In genomic region chr9:63849564-63850315, GRCm38 (mm10) we compare ENCODE assay signal across 11 mouse cellular contexts.
DNase-seq lines count a peak whose midpoint lies in the region; ATAC-seq and TF ChIP-seq lines count a peak whose summit lies in the region.
"Had no signal": no experiment of that assay in that cellular context is flagged by ENCODE, and none has a peak within 500 bp of the region (broad histone marks: within the 10 kb centered on the region; RNA-seq: fewer than 3 reads in every experiment).

No protein-coding gene starts in this region.

- H3K36me3 ChIP-seq in forebrain, postnatal 0 days (ENCODE audit: insufficient read depth), result no peaks in the 10 kb centered on the region
- H3K36me3 ChIP-seq in forebrain, embryonic 10.5 days (replicated peaks), result no peaks in the 10 kb centered on the region
- H3K36me3 ChIP-seq in forebrain, embryonic 14.5 days (ENCODE audit: control insufficient read depth, insufficient read depth, low read length), result no peaks in the 10 kb centered on the region
- H3K36me3 ChIP-seq in hindbrain, embryonic 13.5 days, result no peaks in the 10 kb centered on the region
- H3K36me3 ChIP-seq: embryonic facial prominence, embryonic 12.5 days; hindbrain, embryonic 15.5 days; midbrain, embryonic 12.5 days had no signal

- no peaks in the 10 kb centered on the region for H3K9me3 ChIP-seq in forebrain, postnatal 0 days (ENCODE audit: low read length)
- 0 out of 2 replicates have a peak, but pooled peaks cover 4% of the 10 kb centered on the region for H3K9me3 ChIP-seq in forebrain, embryonic 10.5 days
- H3K9me3 ChIP-seq in forebrain, embryonic 14.5 days (replicated peaks; ENCODE audit: control insufficient read depth, low read length), result no peaks in the 10 kb centered on the region
- no peaks in the 10 kb centered on the region for H3K9me3 ChIP-seq in hindbrain, embryonic 13.5 days
- H3K9me3 ChIP-seq: embryonic facial prominence, embryonic 12.5 days; hindbrain, embryonic 15.5 days; midbrain, embryonic 12.5 days had no signal

- no peak for ATAC-seq in forebrain, postnatal 0 days
- ATAC-seq in forebrain, embryonic 14.5 days, result no peak
- ATAC-seq in hindbrain, embryonic 13.5 days (ENCODE audit: low FRiP score), result no peak

- DNase-seq in forebrain, postnatal 0 days, result no peak
- DNase-seq in forebrain, embryonic 10.5 days (ENCODE audit: extremely low spot score, low spot score), result no peak
- peak; percentile 16 for DNase-seq in lung, postnatal 10 days
- DNase-seq in lung, postnatal 14 days, result no peak
- DNase-seq in testis, postnatal 10 days (ENCODE audit: low spot score), result peak; percentile 64
- no peak for DNase-seq in forebrain, embryonic 14.5 days (ENCODE audit: low spot score)

- H3K27me3 ChIP-seq in forebrain, postnatal 0 days (ENCODE audit: insufficient read depth, low read length), result peaks cover 1% of the 10 kb centered on the region; the same call in 1 of the 2 replicates
- H3K27me3 ChIP-seq in forebrain, embryonic 10.5 days (ENCODE audit: poor library complexity, severe bottlenecking), result peaks cover 11% of the 10 kb centered on the region; the same call in 1 of the 2 replicates
- H3K27me3 ChIP-seq in forebrain, embryonic 14.5 days (replicated peaks; ENCODE audit: control insufficient read depth, insufficient read depth, low read length), result peaks cover 4% of the 10 kb centered on the region; the same call in 1 of the 2 replicates
- peaks cover 24% of the 10 kb centered on the region for H3K27me3 ChIP-seq in hindbrain, embryonic 13.5 days

- peak; percentile 54 for TF ChIP-seq CTCF in forebrain, postnatal 0 days (IDR thresholded peaks at IDR 0.05; ENCODE audit: low read depth)
- TF ChIP-seq CTCF in embryonic fibroblast, embryonic 13.5 days (IDR thresholded peaks at IDR 0.05; ENCODE audit: borderline replicate concordance, insufficient read depth, low read length), result peak; percentile 7; the same call in 1 of the 2 replicates

- H3K4me2 ChIP-seq in forebrain, postnatal 0 days (ENCODE audit: low read depth), result no peak overlapping the region
- H3K4me2 ChIP-seq in forebrain, embryonic 14.5 days (ENCODE audit: low read length), result no peak overlapping the region
- no peak overlapping the region for H3K4me2 ChIP-seq in hindbrain, embryonic 13.5 days
- H3K4me2 ChIP-seq: embryonic facial prominence, embryonic 12.5 days; hindbrain, embryonic 15.5 days; midbrain, embryonic 12.5 days had no signal

- H3K4me1 ChIP-seq in forebrain, postnatal 0 days (ENCODE audit: insufficient read depth), result no peaks in the 10 kb centered on the region
- H3K4me1 ChIP-seq in forebrain, embryonic 10.5 days, result no peaks in the 10 kb centered on the region
- no peaks in the 10 kb centered on the region for H3K4me1 ChIP-seq in embryonic fibroblast, embryonic 13.5 days (ENCODE audit: control insufficient read depth, insufficient read depth, low read length)
- H3K4me1 ChIP-seq in forebrain, embryonic 14.5 days (ENCODE audit: control insufficient read depth, insufficient read depth, low read length), result peaks cover 2% of the 10 kb centered on the region; the same call in 1 of the 2 replicates
- peaks cover 15% of the 10 kb centered on the region for H3K4me1 ChIP-seq in hindbrain, embryonic 13.5 days (replicated peaks)
- H3K4me1 ChIP-seq: embryonic facial prominence, embryonic 12.5 days; midbrain, embryonic 12.5 days had no signal

- H3K9ac ChIP-seq in forebrain, postnatal 0 days, result no peak overlapping the region
- no peak overlapping the region for H3K9ac ChIP-seq in forebrain, embryonic 14.5 days (ENCODE audit: low read length)
- H3K9ac ChIP-seq in hindbrain, embryonic 13.5 days, result no peak overlapping the region
- H3K9ac ChIP-seq: embryonic facial prominence, embryonic 12.5 days; hindbrain, embryonic 15.5 days; midbrain, embryonic 12.5 days had no signal

- no peak overlapping the region for H3K4me3 ChIP-seq in forebrain, postnatal 0 days (ENCODE audit: low read depth, low read length)
- no peak overlapping the region for H3K4me3 ChIP-seq in forebrain, embryonic 10.5 days
- H3K4me3 ChIP-seq in embryonic fibroblast, embryonic 13.5 days (ENCODE audit: insufficient read depth, low read length), result no peak overlapping the region
- no peak overlapping the region for H3K4me3 ChIP-seq in forebrain, embryonic 14.5 days (ENCODE audit: low read depth, low read length)
- no peak overlapping the region for H3K4me3 ChIP-seq in hindbrain, embryonic 13.5 days
- H3K4me3 ChIP-seq: embryonic facial prominence, embryonic 12.5 days; hindbrain, embryonic 15.5 days; midbrain, embryonic 12.5 days had no signal

- WGBS in forebrain, postnatal 0 days, result 78% methylated on average over 12 of the region's 12 CpGs
- 76% methylated on average over 12 of the region's 12 CpGs for WGBS in forebrain, embryonic 10.5 days
- 86% methylated on average over 12 of the region's 12 CpGs for WGBS in forebrain, embryonic 14.5 days
- 77% methylated on average over 12 of the region's 12 CpGs for WGBS in hindbrain, embryonic 13.5 days

- H3K27ac ChIP-seq in forebrain, postnatal 0 days (ENCODE audit: low read depth, low read length), result no peak overlapping the region
- no peak overlapping the region for H3K27ac ChIP-seq in forebrain, embryonic 10.5 days
- H3K27ac ChIP-seq in embryonic fibroblast, embryonic 13.5 days (ENCODE audit: insufficient read depth, low read length), result no peak overlapping the region
- no peak overlapping the region for H3K27ac ChIP-seq in forebrain, embryonic 14.5 days (ENCODE audit: low read depth, low read length)
- H3K27ac ChIP-seq in hindbrain, embryonic 13.5 days, result no peak overlapping the region
- H3K27ac ChIP-seq: embryonic facial prominence, embryonic 12.5 days; hindbrain, embryonic 15.5 days; midbrain, embryonic 12.5 days had no signal

- TF ChIP-seq POLR2A in embryonic fibroblast, embryonic 13.5 days (IDR thresholded peaks at IDR 0.05; ENCODE audit: low read depth, low read length), result no peak

Comparison
In these comparisons a context has a peak if more than half of its experiments do, and no peak if none do; other contexts are left out.
1. DNase-seq: peak in lung, postnatal 10 days (single experiment) and testis, postnatal 10 days (single experiment); none in forebrain, postnatal 0 days (single experiment), forebrain, embryonic 10.5 days (single experiment), lung, postnatal 14 days (single experiment) and forebrain, embryonic 14.5 days (single experiment).